Mouse (Mus musculus): ENCODE measurements around the gene Rbm42. TPM values are rescaled to one million over a fixed set of nuclear protein-coding genes. Genes with fewer than 3 reads are reported as not detected.

Gene Rbm42
- polyA plus RNA-seq, 1 experiment from 2014 or later: 58.0 TPM

DNA sequence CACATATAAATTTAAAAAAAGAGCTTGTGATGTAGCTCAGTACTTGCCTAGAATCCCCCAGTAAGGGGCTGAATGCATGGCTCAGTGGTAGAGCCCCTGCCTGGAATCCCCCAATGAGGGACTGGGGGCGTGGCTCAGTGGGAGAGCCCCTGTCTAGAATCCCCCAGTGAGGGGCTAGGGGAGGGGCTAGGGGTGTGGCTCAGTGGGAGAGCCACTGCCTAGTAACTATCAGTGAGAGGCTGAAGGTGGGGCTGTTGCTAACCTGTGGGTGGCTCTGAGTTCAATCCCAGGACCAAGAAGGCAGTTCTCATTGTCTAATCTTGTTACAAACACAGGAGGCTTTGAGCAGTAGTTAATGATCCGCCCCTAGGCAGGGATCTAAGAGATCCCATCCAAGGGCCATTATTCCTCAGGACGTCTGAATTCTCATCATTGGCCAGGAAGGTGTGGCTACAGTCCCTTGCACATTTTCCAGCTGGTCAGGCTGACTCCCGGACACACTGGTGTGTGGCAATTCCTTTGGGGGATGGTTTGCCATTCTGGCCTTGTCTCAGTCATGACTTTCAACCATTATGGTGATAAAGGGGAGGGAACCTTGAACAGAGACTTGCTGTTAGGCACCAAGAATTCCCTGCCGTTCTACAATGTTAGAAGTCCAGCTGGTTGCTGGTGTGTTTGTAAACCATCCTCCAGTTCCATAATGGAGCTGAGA is 34.9 kb downstream of the Rbm42 start:
- H3K9me3 ChIP-seq (replicated peaks): no peaks in the 10 kb centered on the region
- DNase-seq: no peak
- H3K9ac ChIP-seq: no peak overlapping the region
- no peaks in the 10 kb centered on the region for H3K27me3 ChIP-seq
- WGBS (ENCODE audit: insufficient replicate concordance): 54% methylated on average over 5 of the region's 5 CpGs
- H3K4me1 ChIP-seq (replicated peaks): peaks cover 23% of the 10 kb centered on the region
- H3K36me3 ChIP-seq: peaks cover 47% of the 10 kb centered on the region
- no peak overlapping the region for H3K27ac ChIP-seq
- peak; percentile 33 for ATAC-seq (ENCODE audit: low read depth)
- H3K4me2 ChIP-seq: no peak overlapping the region
- H3K4me3 ChIP-seq (replicated peaks): no peak overlapping the region

GRCm38 (mm10) chr7:30614454-30614853 is 35.7 kb downstream of the Rbm42 start:
- 54% methylated on average over 2 of the region's 2 CpGs for WGBS (ENCODE audit: insufficient replicate concordance)
- ATAC-seq (ENCODE audit: low read depth): no peak

GRCm38 (mm10) chr7:30613529-30614112 is 36.5 kb downstream of the Rbm42 start:
- H3K4me1 ChIP-seq (replicated peaks): peaks cover 23% of the 10 kb centered on the region
- no peak overlapping the region for H3K4me2 ChIP-seq
- no peaks in the 10 kb centered on the region for H3K9me3 ChIP-seq (replicated peaks)
- peaks cover 34% of the 10 kb centered on the region for H3K36me3 ChIP-seq
- ATAC-seq (ENCODE audit: low read depth) (peak; percentile 52; the same call in 1 of the 2 replicates), DNase-seq (peak; percentile 49)
- no peaks in the 10 kb centered on the region for H3K27me3 ChIP-seq
- whole genome bisulfite sequencing (ENCODE audit: insufficient replicate concordance): 20% methylated on average over 14 of the region's 14 CpGs
- H3K9ac ChIP-seq: no peak overlapping the region
- H3K4me3 ChIP-seq (replicated peaks): no peak overlapping the region
- H3K27ac ChIP-seq: no peak overlapping the region

More at GRCm38 (mm10) chr7:30614454-30614853, 35.7 kb downstream of the Rbm42 start:
- Histone ChIP-seq H3K27me3 (no peaks in the 10 kb centered on the region), H3K4me3 (replicated peaks) (no peak overlapping the region), H3K36me3 (peaks cover 42% of the 10 kb centered on the region), H3K27ac (no peak overlapping the region), H3K4me2 (no peak overlapping the region), H3K9ac (no peak overlapping the region), H3K4me1 (replicated peaks) (peaks cover 23% of the 10 kb centered on the region), H3K9me3 (replicated peaks) (no peaks in the 10 kb centered on the region)
- no peak for DNase-seq

GRCm38 (mm10) chr7:30612654-30613402 is 37.3 kb downstream of the Rbm42 start, which contains the start of gene Upk1a:
Gene Upk1a (minus strand): TSS chr7:30612847.
- Histone ChIP-seq H3K9me3 (replicated peaks) (no peaks in the 10 kb centered on the region), H3K4me1 (replicated peaks) (peaks cover 23% of the 10 kb centered on the region), H3K27me3 (no peaks in the 10 kb centered on the region; the same call in 1 of the 2 replicates), H3K4me3 (replicated peaks) (no peak within 1 kb of the TSS), H3K4me2 (no peak within 1 kb of the TSS), H3K36me3 (peaks cover 26% of the 10 kb centered on the region), H3K9ac (no peak within 1 kb of the TSS), H3K27ac (no peak within 1 kb of the TSS)
- ATAC-seq (ENCODE audit: low read depth) (no peak), DNase-seq (no peak)
- WGBS (ENCODE audit: insufficient replicate concordance): 72% methylated on average over 8 of the region's 8 CpGs

DNA sequence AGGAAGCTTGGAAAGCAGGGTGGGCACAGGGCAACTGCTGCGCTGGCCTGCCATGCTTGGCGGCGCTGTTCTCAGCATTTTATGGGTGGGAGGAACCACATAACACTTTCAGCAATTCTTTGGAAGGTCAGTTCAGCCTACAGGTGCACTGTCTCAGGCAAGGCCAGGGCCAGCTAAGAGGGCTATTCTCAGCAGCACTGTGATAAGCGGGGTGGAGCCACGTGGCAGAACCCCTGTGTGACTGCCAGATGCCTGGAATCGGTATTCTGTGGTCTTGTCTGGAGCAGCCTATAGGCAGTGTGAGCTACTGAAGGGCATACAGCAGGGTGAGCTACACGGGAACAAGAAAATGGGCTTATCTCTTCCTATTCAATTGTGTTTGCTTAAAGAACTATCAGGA is 40.1 kb downstream of the Rbm42 start:
- no peak overlapping the region for H3K4me2 ChIP-seq
- no peak overlapping the region for H3K27ac ChIP-seq
- peaks cover 12% of the 10 kb centered on the region for H3K4me1 ChIP-seq (replicated peaks)
- ATAC-seq (ENCODE audit: low read depth) (no peak), DNase-seq (no peak)
- H3K9me3 ChIP-seq (replicated peaks): no peaks in the 10 kb centered on the region
- no peak overlapping the region for H3K4me3 ChIP-seq (replicated peaks)
- no peak overlapping the region for H3K9ac ChIP-seq
- 42% methylated on average over 7 of the region's 7 CpGs for WGBS (ENCODE audit: insufficient replicate concordance)
- H3K36me3 ChIP-seq: no peaks in the 10 kb centered on the region
- peaks cover 4% of the 10 kb centered on the region; the same call in 1 of the 2 replicates for H3K27me3 ChIP-seq

GRCm38 (mm10) chr7:30608476-30608875 is 41.6 kb downstream of the Rbm42 start:
- no peak for DNase-seq
- Histone ChIP-seq H3K4me3 (replicated peaks) (no peak overlapping the region), H3K27me3 (peaks cover 4% of the 10 kb centered on the region; the same call in 1 of the 2 replicates), H3K4me2 (no peak overlapping the region), H3K36me3 (no peaks in the 10 kb centered on the region), H3K9ac (no peak overlapping the region), H3K27ac (no peak overlapping the region), H3K4me1 (replicated peaks) (peaks cover 3% of the 10 kb centered on the region; the same call in 1 of the 2 replicates), H3K9me3 (replicated peaks) (no peaks in the 10 kb centered on the region)
- 53% methylated on average over 16 of the region's 16 CpGs for WGBS (ENCODE audit: insufficient replicate concordance)
- no peak for ATAC-seq (ENCODE audit: low read depth)

DNA sequence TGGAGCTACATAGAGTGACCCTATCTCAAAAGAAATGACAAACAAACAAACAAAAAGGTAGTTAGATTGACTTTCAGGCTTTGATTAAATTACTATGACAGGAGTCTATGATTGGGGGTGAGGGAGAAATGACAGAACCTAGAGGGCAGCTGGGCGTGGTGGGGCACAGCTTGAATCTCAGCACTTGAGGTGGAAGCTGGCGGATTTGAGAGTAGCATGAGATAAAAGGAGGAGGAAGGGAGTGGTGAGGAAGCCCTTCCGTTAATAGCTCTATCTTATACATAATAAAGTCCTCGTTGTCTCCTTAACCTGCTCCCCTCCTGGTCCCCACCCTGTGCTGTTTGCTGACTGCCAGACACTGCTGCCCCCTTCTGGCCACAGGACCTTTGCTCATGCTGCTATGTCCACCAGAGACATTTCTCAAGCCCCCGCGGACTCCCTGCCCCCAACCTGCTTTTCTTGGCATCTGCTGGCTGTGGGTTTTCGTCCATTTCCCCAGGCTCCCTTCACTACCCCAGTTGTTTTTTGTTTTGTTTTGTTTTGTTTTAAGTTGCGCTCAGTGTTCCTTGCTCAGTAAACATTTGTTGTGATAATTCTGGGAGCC is 42.3 kb downstream of the Rbm42 start:
- Histone ChIP-seq H3K4me3 (replicated peaks) (no peak overlapping the region), H3K27ac (no peak overlapping the region), H3K9me3 (replicated peaks) (no peaks in the 10 kb centered on the region), H3K36me3 (no peaks in the 10 kb centered on the region), H3K4me1 (replicated peaks) (no peaks in the 10 kb centered on the region), H3K27me3 (peaks cover 4% of the 10 kb centered on the region; the same call in 1 of the 2 replicates), H3K4me2 (no peak overlapping the region), H3K9ac (no peak overlapping the region)
- DNase-seq: peak; percentile 29
- 13% methylated on average over 8 of the region's 8 CpGs for WGBS (ENCODE audit: insufficient replicate concordance)
- ATAC-seq (ENCODE audit: low read depth): peak; percentile 60; the same call in 1 of the 2 replicates

GRCm38 (mm10) chr7:30604944-30605343 is 45.2 kb downstream of the Rbm42 start:
- H3K4me2 ChIP-seq: no peak overlapping the region
- ATAC-seq (ENCODE audit: low read depth) (no peak), DNase-seq (no peak)
- H3K36me3 ChIP-seq: no peaks in the 10 kb centered on the region
- H3K9me3 ChIP-seq (replicated peaks): no peaks in the 10 kb centered on the region
- H3K27ac ChIP-seq: no peak overlapping the region
- peaks cover 4% of the 10 kb centered on the region; the same call in 1 of the 2 replicates for H3K27me3 ChIP-seq
- 76% methylated on average over 8 of the region's 8 CpGs for WGBS (ENCODE audit: insufficient replicate concordance)
- H3K4me3 ChIP-seq (replicated peaks): no peak overlapping the region
- H3K9ac ChIP-seq: no peak overlapping the region
- peaks cover 9% of the 10 kb centered on the region for H3K4me1 ChIP-seq (replicated peaks)

DNA sequence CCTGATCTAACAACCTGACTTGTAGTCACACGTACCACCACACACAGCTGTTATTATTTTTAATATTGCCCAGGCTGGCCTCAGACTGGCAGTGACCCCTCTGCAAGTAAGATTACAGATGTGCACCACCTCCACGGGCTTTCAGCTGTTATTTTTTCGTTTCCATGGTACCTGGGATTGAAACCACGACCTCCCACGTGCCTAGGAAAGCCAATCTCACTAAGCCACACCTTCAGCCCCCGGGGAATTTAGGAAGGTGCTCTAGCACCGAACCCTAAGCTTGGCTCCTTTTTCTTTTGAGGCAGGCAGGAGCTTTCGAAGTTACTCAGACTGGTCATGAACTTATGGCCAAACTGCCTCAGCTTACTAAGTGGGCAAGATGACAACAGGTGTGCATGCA is 45.7 kb downstream of the Rbm42 start:
- Histone ChIP-seq H3K27ac (no peak overlapping the region), H3K4me1 (replicated peaks) (peaks cover 14% of the 10 kb centered on the region), H3K4me3 (replicated peaks) (no peak overlapping the region), H3K9ac (no peak overlapping the region), H3K9me3 (replicated peaks) (no peaks in the 10 kb centered on the region), H3K4me2 (no peak overlapping the region), H3K36me3 (no peaks in the 10 kb centered on the region), H3K27me3 (peaks cover 4% of the 10 kb centered on the region; the same call in 1 of the 2 replicates)
- WGBS (ENCODE audit: insufficient replicate concordance): 46% methylated on average over 8 of the region's 8 CpGs
- ATAC-seq (ENCODE audit: low read depth) (no peak), DNase-seq (no peak)

- no peak for ATAC-seq (ENCODE audit: low read depth)
- H3K4me3 ChIP-seq (replicated peaks): no peak overlapping the region
- no peak overlapping the region for H3K4me2 ChIP-seq
- H3K36me3 ChIP-seq: no peaks in the 10 kb centered on the region
- WGBS (ENCODE audit: insufficient replicate concordance): 42% methylated on average over 3 of the region's 3 CpGs
- DNase-seq: no peak
- no peaks in the 10 kb centered on the region for H3K9me3 ChIP-seq (replicated peaks)
- peaks cover 15% of the 10 kb centered on the region for H3K4me1 ChIP-seq (replicated peaks)
- 0 out of 2 replicates have a peak, but pooled peaks cover 4% of the 10 kb centered on the region for H3K27me3 ChIP-seq
- H3K9ac ChIP-seq: no peak overlapping the region
- H3K27ac ChIP-seq: no peak overlapping the region
Observed at GRCm38 (mm10) chr7:30602583-30602982, 47.5 kb downstream of the Rbm42 start.

DNA sequence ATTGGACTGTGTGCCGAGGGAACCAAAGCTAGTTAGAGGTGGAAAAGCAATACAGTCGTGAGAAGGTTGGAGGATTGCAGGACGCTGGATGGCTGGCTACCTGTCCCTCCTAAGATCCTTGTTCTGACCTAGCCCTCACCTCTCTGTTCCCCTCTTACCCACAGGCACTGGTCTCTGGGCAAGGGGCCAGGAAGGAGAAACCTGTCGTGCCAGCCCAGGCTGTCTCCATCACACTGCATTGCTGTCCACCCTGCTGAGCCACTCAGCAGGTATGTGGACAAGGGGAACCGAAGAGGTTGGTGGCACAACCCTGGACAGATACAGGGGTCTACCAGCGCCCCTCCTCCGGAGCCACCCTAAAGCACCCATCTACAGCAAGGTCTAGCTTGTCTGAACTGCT is 49.5 kb downstream of the Rbm42 start:
- no peaks in the 10 kb centered on the region for H3K36me3 ChIP-seq
- no peaks in the 10 kb centered on the region for H3K9me3 ChIP-seq (replicated peaks)
- H3K27me3 ChIP-seq: no peaks in the 10 kb centered on the region
- peak overlapping the region; percentile 49; the same call in 1 of the 2 replicates for H3K9ac ChIP-seq
- H3K4me2 ChIP-seq: peak overlapping the region; percentile 50; the same call in 1 of the 2 replicates
- no peak overlapping the region for H3K27ac ChIP-seq
- DNase-seq: no peak
- ATAC-seq (ENCODE audit: low read depth): no peak
- peaks cover 15% of the 10 kb centered on the region for H3K4me1 ChIP-seq (replicated peaks)
- WGBS (ENCODE audit: insufficient replicate concordance): 70% methylated on average over 7 of the region's 7 CpGs
- no peak overlapping the region for H3K4me3 ChIP-seq (replicated peaks)
